ENCODE assay signal across 17 mouse cellular contexts in genomic region chr15:11095566-11095965, GRCm38 (mm10). TPM values are rescaled to one million over a fixed set of nuclear protein-coding genes. Genes with fewer than 3 reads are reported as not detected.
A peak's percentile ranks its signal among the peaks of the same experiment; 100 is the strongest.
DNase-seq lines count a peak whose midpoint lies in the region; ATAC-seq and TF ChIP-seq lines count a peak whose summit lies in the region.
"Had no signal": no experiment of that assay in that cellular context is flagged by ENCODE, and none has a peak within 500 bp of the region (broad histone marks: within the 10 kb centered on the region; RNA-seq: fewer than 3 reads in every experiment).

No protein-coding gene starts in this region.

- no peaks in the 10 kb centered on the region; the same call in 1 of the 2 replicates for H3K4me1 ChIP-seq in hindbrain, embryonic 14.5 days (replicated peaks; ENCODE audit: control insufficient read depth, insufficient read depth, low read length)
- H3K4me1 ChIP-seq: limb, embryonic 10.5 days; megakaryocyte, embryonic 14.5 days had no signal

- 81% methylated on average over 3 of the region's 3 CpGs for WGBS in hindbrain, embryonic 14.5 days

- TF ChIP-seq CTCF in layer of hippocampus, adult 2 months (conservative IDR thresholded peaks at IDR 0.05): no peak
- TF ChIP-seq CTCF in left cerebral cortex, adult 2 months (IDR thresholded peaks at IDR 0.05): no peak

- H3K27ac ChIP-seq in layer of hippocampus, adult 2 months: peak overlapping the region; percentile 10; the same call in 1 of the 2 replicates
- no peak overlapping the region for H3K27ac ChIP-seq in left cerebral cortex, adult 2 months
- H3K27ac ChIP-seq in hindbrain, embryonic 14.5 days: no peak overlapping the region
- H3K27ac ChIP-seq: kidney, postnatal 0 days; limb, embryonic 10.5 days; liver, embryonic 14.5 days had no signal

- H3K27me3 ChIP-seq in hindbrain, embryonic 14.5 days (ENCODE audit: control insufficient read depth, insufficient read depth, low read length): no peaks in the 10 kb centered on the region

- H3K4me2 ChIP-seq in hindbrain, embryonic 14.5 days (replicated peaks): no peak overlapping the region

- DNase-seq in layer of hippocampus, adult 2 months (ENCODE audit: low spot score in 2 of 2): peak in 1 of 2 experiments; percentile 45
- no peak for DNase-seq in layer of hippocampus, postnatal 10 days (ENCODE audit: low spot score in 2 of 2)
- DNase-seq in 3134 (ENCODE audit: extremely low read depth, insufficient read length, low spot score) (peak; percentile 37), NIH3T3 (ENCODE audit: low read depth) (peak; percentile 83)
- peak; percentile 16 to 18 for DNase-seq in left cerebral cortex, adult 2 months (ENCODE audit: extremely low spot score in 1 of 2, low spot score in 2 of 2)
- no peak for DNase-seq in heart, adult 11 months
- no peak for DNase-seq in kidney, postnatal 36 days
- DNase-seq in hindbrain, embryonic 14.5 days (ENCODE audit: low spot score): no peak
- DNase-seq: cerebellum, adult 9-10 months; thymus, adult 18-20 months had no signal

- ATAC-seq in hindbrain, embryonic 14.5 days (ENCODE audit: low FRiP score): no peak
- ATAC-seq: CD4-positive, CD25-positive, alpha-beta regulatory T cell, adult 4 months had no signal

- no peak overlapping the region for H3K4me3 ChIP-seq in layer of hippocampus, adult 2 months
- H3K4me3 ChIP-seq in left cerebral cortex, adult 2 months: no peak overlapping the region
- no peak overlapping the region for H3K4me3 ChIP-seq in hindbrain, embryonic 14.5 days (replicated peaks; ENCODE audit: low read length)
- H3K4me3 ChIP-seq: limb, embryonic 10.5 days; megakaryocyte, embryonic 14.5 days had no signal

- no peak overlapping the region for H3K9ac ChIP-seq in hindbrain, embryonic 14.5 days
- H3K9ac ChIP-seq: liver, embryonic 14.5 days had no signal

- intact Hi-C loops in left cerebral cortex, adult 2 months (cut with DNase I): no loop called here

- H3K36me3 ChIP-seq in hindbrain, embryonic 14.5 days (replicated peaks; ENCODE audit: control insufficient read depth, insufficient read depth): no peaks in the 10 kb centered on the region
- H3K36me3 ChIP-seq: limb, embryonic 10.5 days had no signal

- no peaks in the 10 kb centered on the region for H3K9me3 ChIP-seq in hindbrain, embryonic 14.5 days (ENCODE audit: control insufficient read depth, low read length)
- H3K9me3 ChIP-seq: limb, embryonic 10.5 days; megakaryocyte, embryonic 14.5 days had no signal

RNA-seq across cellular contexts. Expression of gene Adamts12, which starts 31.0 kb away (rescaled TPM):
- total RNA-seq in layer of hippocampus, adult 2 months (2021): 1 to 10 TPM in 1 of 2 experiments, under 1 TPM in 1; 0.39 to 1.3 TPM
- total RNA-seq in layer of hippocampus, postnatal 10 days (2021): 1 to 10 TPM; 3.5 to 3.6 TPM
- under 1 TPM; 0.48 to 0.58 TPM for total RNA-seq in left cerebral cortex, adult 2 months (2021)
- 2.0 and 3.1 TPM in 2 replicates for polyA plus RNA-seq in hindbrain, embryonic 14.5 days (2014; fragmentation: Nextera tagmentation; extraction: Ambion mirVana)

RNA-seq across cellular contexts. Expression of gene Rxfp3, which starts 57.8 kb away (rescaled TPM):
- 1 to 10 TPM; 5.2 to 5.5 TPM for total RNA-seq in layer of hippocampus, adult 2 months (2021)
- 1 to 10 TPM; 5.6 to 6.6 TPM for total RNA-seq in layer of hippocampus, postnatal 10 days (2021)
- 1 to 10 TPM; 3.1 to 3.8 TPM for total RNA-seq in left cerebral cortex, adult 2 months (2021)
- polyA plus RNA-seq in hindbrain, embryonic 14.5 days (2014; fragmentation: Nextera tagmentation; extraction: Ambion mirVana): 4.0 and 4.3 TPM in 2 replicates
- total RNA-seq: gastrocnemius, adult 18-20 months had no signal
- polyA plus RNA-seq: CD4-positive, CD25-positive, alpha-beta regulatory T cell, adult 4 months; intestine, embryonic 14.5 days; liver, embryonic 14.5 days had no signal

Comparison
In these comparisons a context has a peak if more than half of its experiments do, and no peak if none do; other contexts are left out.
1. DNase-seq: peak in 3134 (single experiment), NIH3T3 (single experiment) and left cerebral cortex, adult 2 months (2 of 2); none in layer of hippocampus, postnatal 10 days (0 of 2), heart, adult 11 months (single experiment), kidney, postnatal 36 days (0 of 2) and hindbrain, embryonic 14.5 days (single experiment).